Mouse (Mus musculus): ENCODE results near the gene Mlf2. TPM values are rescaled to one million over a fixed set of nuclear protein-coding genes. Genes with fewer than 3 reads are reported as not detected.

Gene Mlf2
- polyA plus RNA-seq, 1 experiment from 2014 or later, result 535 TPM

DNA sequence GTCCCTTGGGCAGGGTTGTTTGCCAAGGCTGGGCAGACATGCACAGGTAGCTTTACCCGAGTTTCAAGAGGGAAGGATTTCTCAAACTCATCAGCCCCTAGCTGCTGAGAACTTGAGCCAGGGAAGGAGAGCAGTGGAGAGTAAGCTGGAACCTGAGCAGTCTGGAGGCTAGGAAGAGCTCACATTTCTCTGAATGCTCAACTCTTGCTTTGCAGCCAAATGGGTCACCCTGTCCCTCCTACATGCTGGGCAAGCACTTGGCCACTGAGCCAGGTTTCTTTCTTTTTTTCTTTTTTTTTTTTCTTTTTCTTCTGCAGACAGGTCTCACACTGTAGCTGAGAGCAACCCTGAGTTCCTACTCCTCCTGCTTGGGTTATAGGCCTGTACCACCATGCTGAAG lies 5.5 kb downstream of the Mlf2 start:
- H3K36me3 ChIP-seq (ENCODE audit: control insufficient read depth, insufficient read depth, low read length), result peaks cover 55% of the 10 kb centered on the region
- H3K27me3 ChIP-seq (ENCODE audit: control insufficient read depth, insufficient read depth, low read length), result no peaks in the 10 kb centered on the region
- no peak overlapping the region for H3K4me3 ChIP-seq (replicated peaks; ENCODE audit: low read depth, low read length)
- no peaks in the 10 kb centered on the region for H3K9me3 ChIP-seq (ENCODE audit: control insufficient read depth, low read length)
- DNase-seq, result no peak
- WGBS, result 88% methylated on average over 1 of the region's 1 CpGs
- H3K9ac ChIP-seq (replicated peaks; ENCODE audit: low read length), result no peak overlapping the region
- peaks cover 10% of the 10 kb centered on the region for H3K4me1 ChIP-seq (ENCODE audit: control insufficient read depth, insufficient read depth, low read length)
- H3K27ac ChIP-seq (replicated peaks; ENCODE audit: low read depth, low read length), result no peak overlapping the region
- no peak for ATAC-seq (ENCODE audit: low FRiP score, low TSS enrichment)
- no peak overlapping the region for H3K4me2 ChIP-seq (ENCODE audit: low read length)

DNA sequence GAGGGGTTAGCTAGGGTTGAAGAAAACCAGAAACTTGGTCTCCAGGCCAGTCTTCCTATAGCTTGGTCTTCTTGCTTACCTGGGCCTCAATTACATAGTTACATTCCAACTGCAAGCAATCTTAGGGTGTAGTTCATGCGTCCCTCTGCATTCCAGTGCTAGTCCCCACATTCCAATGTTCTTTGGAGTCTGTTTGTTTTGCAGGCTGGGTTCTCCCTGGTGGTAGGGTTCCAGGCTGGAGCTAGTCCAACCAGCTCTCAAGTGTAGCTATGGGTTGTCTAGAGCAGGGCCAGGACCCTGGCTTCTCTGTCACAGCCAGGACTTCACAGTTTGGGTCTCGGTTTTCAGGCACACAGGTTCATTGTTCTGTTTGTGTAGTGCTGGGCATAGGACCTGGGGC lies 6.3 kb downstream of the Mlf2 start:
- ATAC-seq (ENCODE audit: low FRiP score, low TSS enrichment) (no peak), DNase-seq (no peak)
- no peaks in the 10 kb centered on the region for H3K27me3 ChIP-seq (ENCODE audit: control insufficient read depth, insufficient read depth, low read length)
- no peak overlapping the region for H3K9ac ChIP-seq (replicated peaks; ENCODE audit: low read length)
- peaks cover 4% of the 10 kb centered on the region for H3K4me1 ChIP-seq (ENCODE audit: control insufficient read depth, insufficient read depth, low read length)
- 83% methylated on average over 2 of the region's 2 CpGs for WGBS
- no peak overlapping the region for H3K27ac ChIP-seq (replicated peaks; ENCODE audit: low read depth, low read length)
- H3K9me3 ChIP-seq (ENCODE audit: control insufficient read depth, low read length), result no peaks in the 10 kb centered on the region
- no peak overlapping the region for H3K4me2 ChIP-seq (ENCODE audit: low read length)
- no peak overlapping the region for H3K4me3 ChIP-seq (replicated peaks; ENCODE audit: low read depth, low read length)
- H3K36me3 ChIP-seq (ENCODE audit: control insufficient read depth, insufficient read depth, low read length), result peaks cover 55% of the 10 kb centered on the region

DNA sequence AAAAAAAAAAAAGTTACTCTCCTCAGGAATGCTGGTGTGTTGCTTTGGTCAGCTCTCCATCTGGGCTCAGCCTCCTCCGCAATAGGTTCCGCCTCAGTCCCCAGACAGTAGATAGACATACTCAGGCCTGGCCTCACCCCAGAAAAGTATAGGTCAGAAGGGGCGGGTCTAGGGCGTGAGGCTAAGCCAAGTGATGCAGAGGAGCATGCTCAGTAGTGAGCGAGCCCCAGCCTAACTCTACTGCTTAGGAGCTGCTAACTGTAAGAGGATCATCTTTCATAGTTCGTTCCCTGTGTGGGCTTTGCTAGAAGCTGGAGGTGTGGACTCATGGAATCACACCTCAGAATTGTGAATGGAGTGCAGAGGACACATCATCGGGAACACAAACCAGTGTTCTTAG lies 7.4 kb downstream of the Mlf2 start:
- Histone ChIP-seq H3K4me3 (replicated peaks; ENCODE audit: low read depth, low read length) (no peak overlapping the region), H3K27me3 (ENCODE audit: control insufficient read depth, insufficient read depth, low read length) (no peaks in the 10 kb centered on the region), H3K27ac (replicated peaks; ENCODE audit: low read depth, low read length) (no peak overlapping the region), H3K4me1 (ENCODE audit: control insufficient read depth, insufficient read depth, low read length) (no peaks in the 10 kb centered on the region), H3K9ac (replicated peaks; ENCODE audit: low read length) (no peak overlapping the region), H3K36me3 (ENCODE audit: control insufficient read depth, insufficient read depth, low read length) (peaks cover 51% of the 10 kb centered on the region), H3K4me2 (ENCODE audit: low read length) (no peak overlapping the region), H3K9me3 (ENCODE audit: control insufficient read depth, low read length) (no peaks in the 10 kb centered on the region)
- ATAC-seq (ENCODE audit: low FRiP score, low TSS enrichment), result no peak
- DNase-seq, result no peak
- WGBS, result 94% methylated on average over 7 of the region's 7 CpGs

DNA sequence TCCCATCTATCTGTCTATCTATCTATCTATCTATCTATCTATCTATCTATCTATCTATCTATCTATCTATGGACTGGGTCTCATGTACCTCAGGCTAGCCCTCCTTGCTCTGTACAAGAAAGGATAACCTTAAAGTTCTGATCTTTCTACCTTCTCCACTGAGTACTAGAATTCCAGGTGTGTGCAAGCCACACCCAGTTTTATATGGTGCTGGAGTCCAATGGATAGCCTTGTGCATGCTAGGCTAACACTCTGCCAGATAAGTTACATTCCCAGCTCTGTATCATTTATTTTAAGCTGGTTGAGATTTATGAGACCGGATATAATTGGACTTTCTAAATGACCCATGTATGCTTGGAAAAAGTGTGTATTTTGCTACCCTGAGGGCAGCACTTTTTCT lies 10.5 kb downstream of the Mlf2 start:
- 97% methylated on average over 1 of the region's 1 CpGs for WGBS
- no peaks in the 10 kb centered on the region for H3K27me3 ChIP-seq (ENCODE audit: control insufficient read depth, insufficient read depth, low read length)
- H3K4me1 ChIP-seq (ENCODE audit: control insufficient read depth, insufficient read depth, low read length), result no peaks in the 10 kb centered on the region
- H3K4me3 ChIP-seq (replicated peaks; ENCODE audit: low read depth, low read length), result no peak overlapping the region
- no peaks in the 10 kb centered on the region for H3K9me3 ChIP-seq (ENCODE audit: control insufficient read depth, low read length)
- DNase-seq (no peak), ATAC-seq (ENCODE audit: low FRiP score, low TSS enrichment) (no peak)
- peaks cover 20% of the 10 kb centered on the region for H3K36me3 ChIP-seq (ENCODE audit: control insufficient read depth, insufficient read depth, low read length)
- H3K9ac ChIP-seq (replicated peaks; ENCODE audit: low read length), result no peak overlapping the region
- H3K4me2 ChIP-seq (ENCODE audit: low read length), result no peak overlapping the region
- no peak overlapping the region for H3K27ac ChIP-seq (replicated peaks; ENCODE audit: low read depth, low read length)

DNA sequence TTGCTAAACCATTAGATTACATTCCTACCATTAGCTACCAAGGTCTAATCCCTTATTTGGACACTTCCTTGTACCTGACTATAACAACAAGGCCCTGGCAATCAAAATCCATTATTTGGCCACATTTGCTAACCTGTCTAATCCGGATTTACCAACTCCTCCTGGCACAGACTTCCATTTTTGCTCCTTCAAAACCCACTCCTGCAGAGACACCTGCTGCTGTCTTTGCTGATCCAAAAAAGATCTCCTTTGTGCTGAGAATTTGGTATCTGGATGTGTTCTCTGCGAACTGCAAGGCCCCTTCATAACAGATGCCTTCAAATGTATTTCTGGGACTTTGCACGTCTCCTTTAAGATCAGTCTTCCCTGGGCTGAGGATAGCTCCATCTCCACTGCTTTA lies 12.3 kb downstream of the Mlf2 start:
- no peaks in the 10 kb centered on the region for H3K4me1 ChIP-seq (ENCODE audit: control insufficient read depth, insufficient read depth, low read length)
- 91% methylated on average over 3 of the region's 3 CpGs for WGBS
- H3K27ac ChIP-seq (replicated peaks; ENCODE audit: low read depth, low read length), result no peak overlapping the region
- no peaks in the 10 kb centered on the region for H3K27me3 ChIP-seq (ENCODE audit: control insufficient read depth, insufficient read depth, low read length)
- no peak overlapping the region for H3K4me3 ChIP-seq (replicated peaks; ENCODE audit: low read depth, low read length)
- no peak overlapping the region for H3K4me2 ChIP-seq (ENCODE audit: low read length)
- H3K9ac ChIP-seq (replicated peaks; ENCODE audit: low read length), result no peak overlapping the region
- ATAC-seq (ENCODE audit: low FRiP score, low TSS enrichment) (no peak), DNase-seq (no peak)
- peaks cover 2% of the 10 kb centered on the region for H3K36me3 ChIP-seq (ENCODE audit: control insufficient read depth, insufficient read depth, low read length)
- H3K9me3 ChIP-seq (ENCODE audit: control insufficient read depth, low read length), result no peaks in the 10 kb centered on the region

DNA sequence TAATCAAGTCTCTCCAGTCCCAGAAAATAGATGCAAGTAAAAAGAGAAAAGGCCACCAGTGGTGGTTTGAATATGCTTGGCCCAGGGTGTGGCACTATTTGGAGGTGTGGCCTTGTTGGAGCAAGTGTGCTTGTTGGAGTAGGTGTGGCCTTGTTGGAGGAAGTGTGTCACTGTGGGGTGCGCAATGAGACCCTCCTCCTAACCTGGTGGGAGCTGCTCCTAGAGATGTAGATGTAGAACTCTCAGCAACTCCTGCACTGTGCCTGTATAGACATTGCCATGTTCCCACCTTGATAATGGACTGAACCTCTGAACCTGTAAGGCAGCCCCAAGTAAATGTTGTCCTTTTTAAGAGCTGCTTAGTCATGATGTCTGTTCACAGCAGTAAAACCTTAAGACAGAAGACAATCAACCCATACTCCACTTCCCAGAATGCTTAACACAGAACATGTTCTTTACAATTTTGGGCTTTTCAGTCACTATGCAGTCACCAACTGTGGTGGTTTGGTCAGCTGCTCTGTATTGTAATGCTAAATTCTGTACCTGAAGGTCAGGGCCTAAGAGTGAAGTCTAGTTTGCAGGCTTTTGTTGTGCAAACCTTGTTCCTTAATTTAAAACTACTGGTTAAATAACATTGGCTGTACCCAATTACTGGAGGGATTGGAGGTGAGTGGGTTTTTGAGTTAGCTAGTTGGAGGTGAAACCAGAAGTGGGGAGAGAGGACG lies 23.0 kb downstream of the Mlf2 start:
- H3K4me2 ChIP-seq (ENCODE audit: low read length), result no peak overlapping the region
- no peak for ATAC-seq (ENCODE audit: low FRiP score, low TSS enrichment)
- WGBS, result 94% methylated on average over 2 of the region's 2 CpGs
- H3K27ac ChIP-seq (replicated peaks; ENCODE audit: low read depth, low read length), result no peak overlapping the region
- peaks cover 29% of the 10 kb centered on the region for H3K36me3 ChIP-seq (ENCODE audit: control insufficient read depth, insufficient read depth, low read length)
- no peaks in the 10 kb centered on the region for H3K9me3 ChIP-seq (ENCODE audit: control insufficient read depth, low read length)
- no peak overlapping the region for H3K4me3 ChIP-seq (replicated peaks; ENCODE audit: low read depth, low read length)
- H3K27me3 ChIP-seq (ENCODE audit: control insufficient read depth, insufficient read depth, low read length), result no peaks in the 10 kb centered on the region
- H3K9ac ChIP-seq (replicated peaks; ENCODE audit: low read length), result no peak overlapping the region
- DNase-seq, result no peak
- no peaks in the 10 kb centered on the region for H3K4me1 ChIP-seq (ENCODE audit: control insufficient read depth, insufficient read depth, low read length)

DNA sequence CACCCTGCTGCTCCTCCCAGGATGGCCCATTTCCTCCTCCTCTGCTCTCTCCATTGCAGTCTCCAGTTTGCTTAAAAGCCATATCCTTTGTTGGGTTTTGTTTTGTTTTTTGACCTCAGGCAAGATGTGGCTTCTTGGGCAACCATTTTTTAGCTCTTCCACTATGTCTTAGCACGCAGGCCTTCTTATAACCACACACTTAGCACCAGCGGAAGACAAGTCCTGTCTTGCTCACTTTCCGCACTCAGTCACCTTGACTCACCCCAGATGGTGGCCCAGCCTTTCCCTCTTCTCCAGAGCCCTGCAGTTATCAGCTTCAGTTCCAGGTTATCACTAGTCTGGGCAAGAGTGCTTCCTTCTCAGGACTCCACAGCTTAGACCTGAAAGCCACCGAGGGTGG lies 24.0 kb downstream of the Mlf2 start:
- Histone ChIP-seq H3K4me3 (replicated peaks; ENCODE audit: low read depth, low read length) (no peak overlapping the region), H3K4me1 (ENCODE audit: control insufficient read depth, insufficient read depth, low read length) (no peaks in the 10 kb centered on the region), H3K27ac (replicated peaks; ENCODE audit: low read depth, low read length) (no peak overlapping the region), H3K9ac (replicated peaks; ENCODE audit: low read length) (no peak overlapping the region), H3K4me2 (ENCODE audit: low read length) (no peak overlapping the region), H3K36me3 (ENCODE audit: control insufficient read depth, insufficient read depth, low read length) (peaks cover 39% of the 10 kb centered on the region), H3K27me3 (ENCODE audit: control insufficient read depth, insufficient read depth, low read length) (no peaks in the 10 kb centered on the region), H3K9me3 (ENCODE audit: control insufficient read depth, low read length) (no peaks in the 10 kb centered on the region)
- DNase-seq (no peak), ATAC-seq (ENCODE audit: low FRiP score, low TSS enrichment) (no peak)
- 98% methylated on average over 4 of the region's 4 CpGs for WGBS

DNA sequence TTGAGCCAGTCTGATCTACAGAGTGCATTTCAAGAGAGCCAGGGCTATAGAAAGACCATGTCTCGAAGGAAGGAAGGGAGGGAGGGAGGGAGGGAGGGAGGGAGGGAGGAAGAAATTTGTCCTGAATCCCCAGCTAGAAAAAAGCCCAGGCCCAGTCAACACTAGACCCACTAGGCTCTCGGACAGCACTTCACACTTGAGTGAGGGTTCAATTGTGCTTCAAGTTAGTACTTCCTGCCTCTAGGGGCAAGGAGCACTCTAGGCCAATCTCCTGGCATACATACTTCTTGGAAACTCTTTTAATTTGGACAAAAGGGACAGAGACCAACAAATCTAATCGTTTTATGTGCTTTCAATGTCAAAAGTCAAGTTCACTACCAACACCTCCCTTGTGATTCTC lies 26.9 kb downstream of the Mlf2 start:
- Histone ChIP-seq H3K9ac (replicated peaks; ENCODE audit: low read length) (no peak overlapping the region), H3K36me3 (ENCODE audit: control insufficient read depth, insufficient read depth, low read length) (peaks cover 62% of the 10 kb centered on the region), H3K4me3 (replicated peaks; ENCODE audit: low read depth, low read length) (no peak overlapping the region), H3K4me2 (ENCODE audit: low read length) (no peak overlapping the region), H3K4me1 (ENCODE audit: control insufficient read depth, insufficient read depth, low read length) (no peaks in the 10 kb centered on the region), H3K27ac (replicated peaks; ENCODE audit: low read depth, low read length) (no peak overlapping the region), H3K9me3 (ENCODE audit: control insufficient read depth, low read length) (no peaks in the 10 kb centered on the region), H3K27me3 (ENCODE audit: control insufficient read depth, insufficient read depth, low read length) (no peaks in the 10 kb centered on the region)
- WGBS, result 91% methylated on average over 3 of the region's 3 CpGs
- ATAC-seq (ENCODE audit: low FRiP score, low TSS enrichment), result no peak
- DNase-seq, result no peak

DNA sequence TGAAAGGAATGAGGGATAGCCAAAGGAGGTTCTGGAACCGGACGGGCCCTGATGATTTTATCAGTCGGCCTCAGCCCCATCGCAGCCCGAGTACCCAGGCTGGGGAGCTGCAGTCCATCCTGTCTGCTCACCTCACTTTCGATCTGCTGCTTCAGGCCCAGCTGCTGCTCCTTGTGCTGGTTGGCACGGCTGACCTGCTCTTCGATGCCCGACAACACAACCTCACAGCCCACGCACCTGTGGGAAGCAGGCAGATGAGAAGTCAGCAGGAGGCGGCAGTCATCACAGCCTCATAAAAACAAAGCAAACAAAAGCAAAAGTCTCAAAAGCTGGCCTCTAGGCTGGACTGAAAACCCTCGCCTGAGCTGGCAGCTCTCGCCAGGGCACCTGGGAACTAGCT lies 28.8 kb downstream of the Mlf2 start:
- Histone ChIP-seq H3K27ac (replicated peaks; ENCODE audit: low read depth, low read length) (no peak overlapping the region), H3K4me2 (ENCODE audit: low read length) (no peak overlapping the region), H3K4me3 (replicated peaks; ENCODE audit: low read depth, low read length) (no peak overlapping the region), H3K36me3 (ENCODE audit: control insufficient read depth, insufficient read depth, low read length) (peaks cover 62% of the 10 kb centered on the region), H3K4me1 (ENCODE audit: control insufficient read depth, insufficient read depth, low read length) (peaks cover 8% of the 10 kb centered on the region), H3K9ac (replicated peaks; ENCODE audit: low read length) (no peak overlapping the region), H3K9me3 (ENCODE audit: control insufficient read depth, low read length) (no peaks in the 10 kb centered on the region), H3K27me3 (ENCODE audit: control insufficient read depth, insufficient read depth, low read length) (no peaks in the 10 kb centered on the region)
- no peak for DNase-seq
- WGBS, result 93% methylated on average over 13 of the region's 13 CpGs
- ATAC-seq (ENCODE audit: low FRiP score, low TSS enrichment), result no peak
